Mouse (Mus musculus) left cerebral cortex, postnatal 4 days (tissue): Measurements from ENCODE around the gene Tarbp1. TPM values are rescaled to one million over a fixed set of nuclear protein-coding genes. Genes with fewer than 3 reads are reported as not detected.
"Not testable (repeated sequence)": the region's sequence is repeated elsewhere in the genome, so short reads cannot be mapped to it uniquely, and the experiment has no call there.

ENCODE experiments used
- DNase-seq: peaks from one replicate; pipeline ENCODE4 v3.0.0-alpha.2; 2022
- intact Hi-C: fragments of 180-260 bp; cut with DNase I; formaldehyde crosslinking; loops from one replicate; pipeline ENCODE4 v1.15.1; 2025
- total RNA-seq, 2 experiments: library from RNA; stranded (reverse); gene quantifications; 2 replicates each; pipeline ENCODE4 v1.2.3; 2021

Gene Tarbp1
- total RNA-seq, 2 experiments from 2014 or later = 4.8 to 4.9 TPM

GRCm38 (mm10) chr8:126495461-126495860, 20.6 kb upstream of the Tarbp1 start:
- intact Hi-C loops = no loop called here
- DNase-seq = no peak

- intact Hi-C loops = no loop called here
- DNase-seq = no peak
Observed at GRCm38 (mm10) chr8:126494160-126495110, 19.6 kb upstream of the Tarbp1 start.

DNA sequence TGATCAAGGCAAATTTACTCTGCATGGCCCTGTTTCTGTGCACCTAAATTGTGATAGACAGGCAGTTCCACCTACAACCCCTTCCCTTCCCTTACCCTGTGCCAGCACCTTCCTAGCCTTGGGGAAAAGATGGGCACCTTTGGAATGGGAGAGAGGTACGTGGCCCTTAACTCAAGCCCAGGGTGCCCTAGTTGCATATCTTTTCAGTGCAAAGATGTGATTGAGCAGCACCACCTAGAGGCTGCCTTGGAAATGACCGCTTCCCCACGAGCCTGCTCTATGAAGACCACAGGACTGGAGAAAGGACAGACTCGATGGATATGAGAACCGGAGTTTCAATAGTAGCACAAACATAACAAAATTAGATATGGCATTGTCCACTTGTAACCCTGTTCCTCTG, 8.1 kb upstream of the Tarbp1 start:
- intact Hi-C loops = no loop called here
- DNase-seq = peak; percentile 75

- intact Hi-C loops = no loop called here
- no peak for DNase-seq
Observed at GRCm38 (mm10) chr8:126482348-126482720, 7.5 kb upstream of the Tarbp1 start.

DNA sequence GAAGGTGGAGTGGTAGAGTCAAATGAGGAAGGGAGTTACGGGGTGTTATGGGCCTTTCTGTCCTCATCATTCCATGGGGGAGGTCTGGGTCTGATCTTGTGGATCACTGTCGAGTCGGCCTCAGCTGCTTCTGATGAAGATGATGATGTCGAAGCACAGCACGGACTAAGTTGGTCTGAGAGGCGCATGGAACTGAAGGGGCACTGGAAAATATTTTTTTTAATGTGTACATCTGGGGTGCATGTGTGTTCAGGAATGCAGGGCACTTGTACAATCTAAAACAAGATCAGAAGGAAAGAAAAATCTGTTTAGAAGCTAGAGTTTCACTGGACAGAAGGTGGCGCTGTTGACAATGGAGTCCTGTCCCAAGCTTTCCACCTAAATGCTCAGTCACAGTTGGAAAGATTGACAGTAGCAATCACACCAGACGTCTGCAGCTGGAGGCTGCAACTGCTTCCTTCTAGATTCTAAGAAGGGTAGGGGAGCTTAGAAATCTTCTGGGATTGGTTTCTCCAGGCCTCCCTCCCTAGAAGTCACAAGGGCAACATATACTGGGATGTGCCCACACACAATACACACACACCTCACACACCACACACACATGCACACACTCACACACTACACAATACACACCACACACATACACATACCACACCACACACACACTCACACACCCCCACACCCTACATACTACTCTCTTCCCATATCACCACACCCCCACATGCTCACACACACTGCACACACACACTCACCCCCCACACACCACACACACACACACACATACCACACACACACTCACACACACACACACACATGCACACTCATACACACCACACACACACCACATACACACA, 6.9 kb upstream of the Tarbp1 start:
- intact Hi-C loops = no loop called here
- peak; percentile 57 for DNase-seq

GRCm38 (mm10) chr8:126480366-126480765, 5.5 kb upstream of the Tarbp1 start:
- DNase-seq = no peak
- intact Hi-C loops = no loop called here

GRCm38 (mm10) chr8:126478714-126479113, 3.8 kb upstream of the Tarbp1 start:
- intact Hi-C loops = loop anchor here (10.0 kb wide), 1 partner anchor 524 kb away; no protein-coding TSS in a partner anchor
- no peak for DNase-seq

GRCm38 (mm10) chr8:126476151-126476855, 1.4 kb upstream of the Tarbp1 start:
- not testable (repeated sequence) for DNase-seq

GRCm38 (mm10) chr8:126475738-126476137, 873 bp upstream of the Tarbp1 start:
- intact Hi-C loops = loop anchor here (10.0 kb wide), 1 partner anchor 521 kb away; no protein-coding TSS in a partner anchor
- DNase-seq = not testable (repeated sequence)

More at GRCm38 (mm10) chr8:126476151-126476855, 1.4 kb upstream of the Tarbp1 start:
- intact Hi-C loops = loop anchor here (10.0 kb wide), 1 partner anchor 522 kb away; no protein-coding TSS in a partner anchor

DNA sequence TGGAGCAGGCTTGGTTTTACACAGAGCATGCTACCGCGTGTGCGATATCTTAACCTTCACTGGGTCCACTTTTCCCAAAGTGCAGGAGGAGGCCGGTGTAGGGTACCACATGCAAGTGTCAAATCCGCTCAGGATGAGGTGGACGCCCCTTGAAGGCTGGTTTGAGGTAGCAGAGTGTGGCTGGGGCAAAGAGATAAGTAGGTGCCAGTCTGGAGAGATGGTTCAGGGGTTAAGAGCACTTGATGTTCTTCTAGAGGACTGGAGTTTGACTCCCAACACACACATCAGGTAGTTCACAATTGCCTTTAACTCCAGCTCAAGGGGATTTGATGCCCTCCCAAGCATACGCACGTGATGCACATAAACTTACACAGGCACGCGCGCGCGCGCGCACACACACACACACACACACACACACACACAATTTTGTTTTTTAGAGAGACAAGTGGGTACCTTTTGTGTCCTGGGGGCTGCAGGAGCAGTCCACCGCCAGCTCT, 1.0 kb downstream of the Tarbp1 start:
- no peak for DNase-seq
- intact Hi-C loops = loop anchor here (10.0 kb wide), 1 partner anchor 519 kb away; no protein-coding TSS in a partner anchor

- intact Hi-C loops = no loop called here
- no peak for DNase-seq
Observed at GRCm38 (mm10) chr8:126464071-126464470, 10.8 kb downstream of the Tarbp1 start.

GRCm38 (mm10) chr8:126461735-126462134, 13.1 kb downstream of the Tarbp1 start:
- intact Hi-C loops = no loop called here
- no peak for DNase-seq

- intact Hi-C loops = no loop called here
- DNase-seq = peak; percentile 53
Observed at GRCm38 (mm10) chr8:126460274-126460673, 14.6 kb downstream of the Tarbp1 start.

DNA sequence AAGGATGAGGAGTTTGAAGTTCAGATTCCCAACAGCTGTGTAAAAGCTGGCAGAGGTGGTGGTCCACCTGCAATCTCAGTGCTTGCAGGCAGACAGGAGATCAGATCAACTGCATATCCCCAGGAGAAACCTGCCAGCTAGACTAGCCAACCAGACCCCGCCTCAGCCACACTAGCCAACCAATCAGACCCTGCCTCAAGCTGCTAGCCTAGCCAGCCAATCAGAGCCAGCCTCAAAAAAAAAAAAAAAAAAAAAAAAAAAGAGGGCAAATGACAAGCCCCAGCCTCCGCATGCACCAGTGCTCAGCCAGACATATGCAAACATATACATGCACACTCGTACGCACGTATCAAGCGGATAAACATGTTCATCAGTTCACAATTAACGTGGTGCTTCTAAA, 19.5 kb downstream of the Tarbp1 start:
- intact Hi-C loops = no loop called here
- DNase-seq = peak; percentile 43

- no peak for DNase-seq
- intact Hi-C loops = no loop called here
Observed at GRCm38 (mm10) chr8:126451158-126451557, 23.7 kb downstream of the Tarbp1 start.

DNA sequence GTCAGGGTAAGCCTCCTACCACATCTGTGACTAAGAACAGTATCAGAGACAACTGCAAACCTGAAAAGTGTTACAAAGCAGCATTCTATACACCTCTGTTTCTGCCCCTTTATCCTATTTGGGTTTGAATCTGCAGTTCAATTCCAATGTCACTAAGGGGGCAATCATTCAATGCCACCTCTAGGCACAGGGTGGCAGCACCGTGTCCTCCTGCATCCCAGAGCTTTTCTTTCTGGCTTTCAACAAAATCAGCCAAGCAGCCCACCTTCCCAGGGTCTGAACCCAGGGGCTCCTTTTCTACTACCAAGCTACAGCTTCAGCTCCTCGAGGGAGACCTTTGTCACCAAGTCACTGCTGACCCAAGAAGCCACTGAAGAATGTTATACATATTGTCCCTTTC, 35.9 kb downstream of the Tarbp1 start:
- DNase-seq = peak; percentile 15
- intact Hi-C loops = no loop called here

GRCm38 (mm10) chr8:126433827-126434226, 41.0 kb downstream of the Tarbp1 start:
- DNase-seq = no peak
- intact Hi-C loops = no loop called here

DNA sequence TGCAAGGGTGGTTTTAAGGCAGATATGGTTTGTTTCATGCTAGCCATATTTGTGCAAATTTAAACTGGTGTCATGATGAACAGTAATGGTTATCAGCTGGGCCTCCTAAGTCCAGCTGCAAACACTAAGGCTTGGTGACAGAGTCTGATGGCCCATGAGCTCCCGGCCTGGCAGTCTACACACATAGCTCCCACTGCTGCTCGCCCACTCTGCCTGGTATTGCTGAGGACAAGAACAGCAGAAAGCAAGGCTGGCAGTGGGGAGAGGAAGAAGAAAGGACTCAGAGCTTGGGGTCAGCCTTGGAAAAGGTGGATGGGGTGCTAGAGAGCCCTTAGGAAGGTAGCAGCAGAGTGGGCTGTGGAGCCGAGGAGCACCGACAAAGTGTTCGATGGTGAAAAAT, 45.2 kb downstream of the Tarbp1 start:
- DNase-seq = no peak
- intact Hi-C loops = loop anchor here (10.0 kb wide), 2 partner anchors 175 to 475 kb away; no protein-coding TSS in a partner anchor

DNA sequence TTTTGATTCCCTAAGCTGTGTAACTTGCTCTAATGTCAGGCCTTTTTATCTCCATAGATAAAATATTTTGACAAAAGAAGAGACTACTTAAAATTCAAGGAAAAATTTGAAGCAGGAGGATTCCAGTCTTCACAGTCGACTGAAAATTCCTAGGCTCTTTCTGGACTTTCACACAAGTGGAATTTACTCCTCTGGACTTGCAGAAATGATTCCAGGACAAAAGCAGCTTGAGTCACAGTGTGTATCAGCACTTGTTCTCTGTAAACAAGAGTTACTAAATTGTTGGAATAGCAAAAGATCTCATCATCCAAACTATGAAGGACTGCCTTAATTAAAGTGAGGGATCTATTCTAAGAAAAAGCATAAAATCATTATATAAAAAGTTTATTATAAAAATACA, 49.9 kb downstream of the Tarbp1 start:
- DNase-seq = no peak
- intact Hi-C loops = loop anchor here (10.0 kb wide), 2 partner anchors 170 to 470 kb away; no protein-coding TSS in a partner anchor

- DNase-seq = no peak
- intact Hi-C loops = loop anchor here (10.0 kb wide), 2 partner anchors 169 to 469 kb away; no protein-coding TSS in a partner anchor
Observed at GRCm38 (mm10) chr8:126424163-126424562, 50.7 kb downstream of the Tarbp1 start.
